Mouse (Mus musculus) embryo, embryonic 11 days (tissue): ENCODE data around the gene Irf2bp2.

Experiments used
- DNase-seq: peaks from one replicate; pipeline ENCODE4 v3.0.0-alpha.2; 2015

Irf2bp2 gene

GRCm38 (mm10) chr8:126593889-126594480 lies at the start of gene Irf2bp2:
Gene Irf2bp2, minus strand, starts transcription at chr8:126593986.
- peak; percentile 98 for DNase-seq

GRCm38 (mm10) chr8:126642665-126643064 lies 48.9 kb upstream of the Irf2bp2 start:
- DNase-seq, result no peak

GRCm38 (mm10) chr8:126641568-126642295 lies 47.9 kb upstream of the Irf2bp2 start:
- DNase-seq, result no peak

GRCm38 (mm10) chr8:126639161-126639560 lies 45.4 kb upstream of the Irf2bp2 start:
- no peak for DNase-seq

GRCm38 (mm10) chr8:126638027-126638426 lies 44.2 kb upstream of the Irf2bp2 start:
- no peak for DNase-seq

- DNase-seq, result no peak
Observed at GRCm38 (mm10) chr8:126634541-126635048, 40.8 kb upstream of the Irf2bp2 start.

GRCm38 (mm10) chr8:126628616-126629015 lies 34.8 kb upstream of the Irf2bp2 start:
- no peak for DNase-seq

GRCm38 (mm10) chr8:126626415-126626814 lies 32.6 kb upstream of the Irf2bp2 start:
- DNase-seq, result no peak

GRCm38 (mm10) chr8:126622111-126622795 lies 28.5 kb upstream of the Irf2bp2 start:
- no peak for DNase-seq

- DNase-seq, result no peak
Observed at GRCm38 (mm10) chr8:126620721-126621120, 26.9 kb upstream of the Irf2bp2 start.

- no peak for DNase-seq
Observed at GRCm38 (mm10) chr8:126619487-126619886, 25.7 kb upstream of the Irf2bp2 start.

GRCm38 (mm10) chr8:126617665-126618064 lies 23.9 kb upstream of the Irf2bp2 start:
- no peak for DNase-seq

GRCm38 (mm10) chr8:126616736-126617135 lies 22.9 kb upstream of the Irf2bp2 start:
- DNase-seq, result no peak

GRCm38 (mm10) chr8:126615765-126616164 lies 22.0 kb upstream of the Irf2bp2 start:
- DNase-seq, result peak; percentile 27

- no peak for DNase-seq
Observed at GRCm38 (mm10) chr8:126614740-126615132, 20.9 kb upstream of the Irf2bp2 start.

- DNase-seq, result no peak
Observed at GRCm38 (mm10) chr8:126614062-126614739, 20.4 kb upstream of the Irf2bp2 start.

GRCm38 (mm10) chr8:126613143-126613542 lies 19.4 kb upstream of the Irf2bp2 start:
- DNase-seq, result no peak

GRCm38 (mm10) chr8:126612739-126613138 lies 19.0 kb upstream of the Irf2bp2 start:
- DNase-seq, result no peak

- no peak for DNase-seq
Observed at GRCm38 (mm10) chr8:126610713-126611112, 16.9 kb upstream of the Irf2bp2 start.

- DNase-seq, result no peak
Observed at GRCm38 (mm10) chr8:126609556-126610263, 15.9 kb upstream of the Irf2bp2 start.

- DNase-seq, result peak; percentile 70
Observed at GRCm38 (mm10) chr8:126603241-126603947, 9.6 kb upstream of the Irf2bp2 start.

- DNase-seq, result no peak
Observed at GRCm38 (mm10) chr8:126602641-126603040, 8.9 kb upstream of the Irf2bp2 start.
